Mouse (Mus musculus) kidney, adult 9 months (tissue): ENCODE measurements around the gene Atg7.

Source experiments
- DNase-seq: peaks from one replicate; pipeline ENCODE4 v3.0.0; 2022

Atg7 gene

GRCm38 (mm10) chr6:114685412-114685811 is 42.5 kb downstream of the Atg7 start:
- no peak for DNase-seq

GRCm38 (mm10) chr6:114687035-114687434 is 44.1 kb downstream of the Atg7 start:
- no peak for DNase-seq

GRCm38 (mm10) chr6:114690661-114691060 is 47.8 kb downstream of the Atg7 start:
- peak; percentile 47 for DNase-seq

GRCm38 (mm10) chr6:114691530-114691929 is 48.6 kb downstream of the Atg7 start:
- peak; percentile 14 for DNase-seq

GRCm38 (mm10) chr6:114692691-114693090 is 49.8 kb downstream of the Atg7 start:
- DNase-seq = no peak

- DNase-seq = peak; percentile 72
Observed at GRCm38 (mm10) chr6:114697646-114698490, 55.0 kb downstream of the Atg7 start.

- no peak for DNase-seq
Observed at GRCm38 (mm10) chr6:114698578-114698977, 55.7 kb downstream of the Atg7 start.

GRCm38 (mm10) chr6:114700704-114701103 is 57.8 kb downstream of the Atg7 start:
- no peak for DNase-seq

GRCm38 (mm10) chr6:114707032-114707431 is 64.1 kb downstream of the Atg7 start:
- no peak for DNase-seq

GRCm38 (mm10) chr6:114712242-114713050 is 69.5 kb downstream of the Atg7 start:
- DNase-seq = no peak

- DNase-seq = no peak
Observed at GRCm38 (mm10) chr6:114713538-114713937, 70.6 kb downstream of the Atg7 start.

GRCm38 (mm10) chr6:114714654-114715053 is 71.8 kb downstream of the Atg7 start:
- no peak for DNase-seq

- DNase-seq = no peak
Observed at GRCm38 (mm10) chr6:114715289-114716030, 72.6 kb downstream of the Atg7 start.

- no peak for DNase-seq
Observed at GRCm38 (mm10) chr6:114719100-114719499, 76.2 kb downstream of the Atg7 start.

GRCm38 (mm10) chr6:114719665-114720064 is 76.8 kb downstream of the Atg7 start:
- peak; percentile 16 for DNase-seq

- no peak for DNase-seq
Observed at GRCm38 (mm10) chr6:114722046-114722445, 79.1 kb downstream of the Atg7 start.

- peak; percentile 53 for DNase-seq
Observed at GRCm38 (mm10) chr6:114723925-114724324, 81.0 kb downstream of the Atg7 start.

GRCm38 (mm10) chr6:114724351-114724750 is 81.5 kb downstream of the Atg7 start:
- DNase-seq = no peak

GRCm38 (mm10) chr6:114725147-114725575 is 82.3 kb downstream of the Atg7 start:
- DNase-seq = no peak

GRCm38 (mm10) chr6:114726681-114727080 is 83.8 kb downstream of the Atg7 start:
- DNase-seq = no peak

- DNase-seq = no peak
Observed at GRCm38 (mm10) chr6:114733156-114733555, 90.3 kb downstream of the Atg7 start.

GRCm38 (mm10) chr6:114733681-114734080 is 90.8 kb downstream of the Atg7 start:
- DNase-seq = no peak

GRCm38 (mm10) chr6:114735054-114735453 is 92.2 kb downstream of the Atg7 start:
- no peak for DNase-seq
